Mouse (Mus musculus) thymus, adult 2 months (tissue): ENCODE measurements around the gene Dpyd.

Experiments
- CTCF ChIP-seq: fragments of 200-500 bp; IDR thresholded peaks from 2 replicates; pipeline ENCODE4 v1.5.1; 2012; ENCODE audit warnings: mild to moderate bottlenecking, control low read depth, low read length, moderate library complexity, borderline replicate concordance; ENCODE audit not compliant: control insufficient read depth, poor library complexity, insufficient read depth; ENCODE audit errors: extremely low read depth
- POLR2A ChIP-seq: fragments of 200-500 bp; IDR thresholded peaks from 2 replicates; pipeline ENCODE4 v1.6.1; 2012; ENCODE audit warnings: mild to moderate bottlenecking, low read length, control low read depth, moderate library complexity; ENCODE audit not compliant: control insufficient read depth, poor library complexity, insufficient read depth; ENCODE audit errors: extremely low read depth

DNA sequence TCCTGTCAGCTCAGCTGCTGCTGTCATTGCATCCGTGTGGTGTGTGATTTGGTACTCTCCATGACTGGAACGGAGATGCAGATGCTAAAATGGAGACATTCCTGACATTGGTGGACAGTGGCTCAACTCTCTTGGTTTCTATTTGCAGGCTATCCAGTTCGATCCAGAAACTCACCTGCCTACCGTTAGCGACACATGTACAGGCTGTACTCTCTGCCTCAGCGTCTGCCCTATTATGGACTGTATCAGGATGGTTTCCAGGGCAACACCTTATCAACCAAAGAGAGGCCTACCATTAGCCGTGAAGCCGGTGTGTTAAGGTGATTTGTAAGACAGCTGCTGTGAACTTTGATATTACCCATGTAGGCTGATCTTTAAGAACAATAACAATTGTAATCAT is 869.4 kb downstream of the Dpyd start:
- TF ChIP-seq POLR2A: no peak
- TF ChIP-seq CTCF: no peak
